Mouse (Mus musculus) left cerebral cortex, postnatal 36 days (tissue): ENCODE measurements around the gene Ctsq. TPM values are rescaled to one million over a fixed set of nuclear protein-coding genes. Genes with fewer than 3 reads are reported as not detected.
"Not testable (repeated sequence)": the region's sequence is repeated elsewhere in the genome, so short reads cannot be mapped to it uniquely, and the experiment has no call there.

Experiments used
- DNase-seq, 2 experiments: peaks; one replicate each; pipeline ENCODE4 v3.0.0; 2021 to 2022; ENCODE audit warnings: low spot score in 2 of 2, mixed read lengths in 1 of 2
- intact Hi-C: fragments of 180-260 bp; cut with DNase I; formaldehyde crosslinking; loops from one replicate; pipeline ENCODE4 v1.15.1; 2025
- total RNA-seq, 2 experiments: library from RNA; stranded (reverse); gene quantifications; 2 replicates each; pipeline ENCODE4 v1.2.3; 2021

Gene Ctsq
- total RNA-seq, result not detected

GRCm38 (mm10) chr13:61040531-61040930 lies at the start of gene Ctsq:
Ctsq (minus strand) TSS chr13:61040631.
- no peak for DNase-seq
- intact Hi-C loops, result no loop called here

- intact Hi-C loops, result no loop called here
These were observed 17.6 kb downstream of the Ctsq start for GRCm38 (mm10) chr13:61022785-61023184.

GRCm38 (mm10) chr13:61021844-61022243 lies 18.6 kb downstream of the Ctsq start:
- intact Hi-C loops, result no loop called here
- no peak for DNase-seq

More at GRCm38 (mm10) chr13:61022785-61023184, 17.6 kb downstream of the Ctsq start:
- no peak for DNase-seq

GRCm38 (mm10) chr13:61010171-61010570 lies 30.3 kb downstream of the Ctsq start:
- DNase-seq, result no peak
- intact Hi-C loops, result no loop called here

GRCm38 (mm10) chr13:61005859-61006258 lies 34.6 kb downstream of the Ctsq start, which contains the start of gene Ctsj:
Ctsj (minus strand) TSS chr13:61005959.
- no peak for DNase-seq
- intact Hi-C loops, result no loop called here

GRCm38 (mm10) chr13:60997600-60997999 lies 42.8 kb downstream of the Ctsq start:
- DNase-seq, result no peak
- intact Hi-C loops, result no loop called here

GRCm38 (mm10) chr13:60986915-60987314 lies 53.5 kb downstream of the Ctsq start:
- intact Hi-C loops, DNase-seq: not testable (repeated sequence)

Other genes starting within 250 kb of the Ctsq start
- not detected for gene Ctsll3, start 237.8 kb downstream of the Ctsq start, total RNA-seq
- under 1 TPM; 0.22 to 0.48 TPM for gene 4930486L24Rik, start 176.2 kb downstream of the Ctsq start, total RNA-seq
- gene Gm49392, start 143.7 kb downstream of the Ctsq start, total RNA-seq, result not detected
- gene Ctla2b, start 143.2 kb downstream of the Ctsq start, total RNA-seq, result 1 to 10 TPM in 1 of 2 experiments, under 1 TPM in 1; 0.88 to 2.4 TPM
- gene Tpbpb, start 135.8 kb downstream of the Ctsq start, total RNA-seq, result not detected
- gene Gm49393, start 105.0 kb downstream of the Ctsq start, total RNA-seq, result not detected
- gene Gm49391, start 104.1 kb downstream of the Ctsq start, total RNA-seq, result 1 to 10 TPM in 1 of 2 experiments, not detected in 1; 1.8 TPM
- 10 to 100 TPM; 18.6 to 20.2 TPM for gene Ctla2a, start 104.0 kb downstream of the Ctsq start, total RNA-seq
- not detected for gene Tpbpa, start 98.6 kb downstream of the Ctsq start, total RNA-seq
- not detected for gene Ctsj, start 34.7 kb downstream of the Ctsq start, total RNA-seq
- gene Ctsr, start 123.6 kb upstream of the Ctsq start, total RNA-seq, result not detected
- gene Cts6, start 162.8 kb upstream of the Ctsq start, total RNA-seq, result not detected
- gene Cts8, start 214.7 kb upstream of the Ctsq start, total RNA-seq, result not detected
- gene Gm49398, start 248.2 kb upstream of the Ctsq start, total RNA-seq, result not detected